ENCODE assay signal across 7 mouse cellular contexts in the genomic region with DNA sequence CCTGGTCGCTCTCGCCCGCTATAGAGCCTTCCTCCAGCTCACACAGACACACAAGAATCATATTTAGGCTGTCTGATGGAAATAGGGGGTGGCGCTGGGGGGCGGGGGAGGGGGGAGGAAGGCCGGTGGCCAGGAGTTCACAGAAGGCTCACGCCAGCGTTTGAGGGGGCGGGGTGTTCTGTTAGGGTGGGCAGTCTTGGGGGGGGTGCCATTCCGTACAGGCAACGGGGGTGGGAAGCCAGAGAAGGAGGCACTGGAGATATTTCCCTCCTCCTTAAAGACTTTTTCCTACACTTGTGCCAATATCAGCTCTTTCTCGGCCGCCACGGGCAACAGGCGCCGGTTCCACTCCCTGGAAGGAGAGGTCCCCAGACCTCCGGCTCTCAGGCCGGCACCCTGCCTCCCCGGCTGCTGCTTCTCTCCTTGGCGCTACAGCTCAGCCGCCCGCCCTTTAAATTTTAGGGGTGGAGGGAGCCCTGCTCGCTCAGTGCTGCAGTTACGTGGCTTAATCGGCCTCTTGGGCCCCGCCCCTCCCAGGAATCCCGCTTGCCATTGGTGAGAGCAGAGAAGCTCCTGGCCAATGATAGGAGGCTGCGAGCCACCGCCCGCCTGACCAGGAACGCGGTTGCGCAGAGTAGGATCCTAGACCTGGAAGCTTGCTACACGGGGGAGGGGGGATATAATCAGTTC. TPM values are rescaled to one million over a fixed set of nuclear protein-coding genes. Genes with fewer than 3 reads are reported as not detected.
A peak's percentile ranks its signal among the peaks of the same experiment; 100 is the strongest.
DNase-seq lines count a peak whose midpoint lies in the region; ATAC-seq lines count a peak whose summit lies in the region.

No protein-coding gene starts in this region.

- peak; percentile 98 for DNase-seq in adrenal gland, postnatal 14 days
- peak; percentile 98 for DNase-seq in embryonic facial prominence, embryonic 11.5 days (ENCODE audit: low spot score)
- DNase-seq in kidney, adult 11 months, result peak; percentile 98
- peak; percentile 96 for DNase-seq in limb, embryonic 11.5 days (ENCODE audit: low spot score)
- peak; percentile 97 for DNase-seq in midbrain, embryonic 14.5 days
- DNase-seq in spleen, adult 18-20 months, result peak; percentile 88 to 92

- peak overlapping the region; percentile 71 for H3K27ac ChIP-seq in embryonic facial prominence, embryonic 11.5 days (replicated peaks; ENCODE audit: low read depth, low read length)
- 0 out of 2 replicates have a peak overlapping the region, but pooled peaks have one; percentile 45 for H3K27ac ChIP-seq in limb, embryonic 11.5 days (replicated peaks; ENCODE audit: low read depth, low read length)
- peak overlapping the region; percentile 74 for H3K27ac ChIP-seq in midbrain, embryonic 14.5 days (replicated peaks; ENCODE audit: low read depth, low read length)

- no peaks in the 10 kb centered on the region for H3K27me3 ChIP-seq in embryonic facial prominence, embryonic 11.5 days (ENCODE audit: control insufficient read depth, insufficient read depth, low read length)
- 0 out of 2 replicates have a peak, but pooled peaks cover 3% of the 10 kb centered on the region for H3K27me3 ChIP-seq in limb, embryonic 11.5 days (ENCODE audit: control insufficient read depth, insufficient read depth, low read length)
- H3K27me3 ChIP-seq in midbrain, embryonic 14.5 days (ENCODE audit: control insufficient read depth, insufficient read depth, low read length), result peaks cover 4% of the 10 kb centered on the region; the same call in 1 of the 2 replicates

- peak overlapping the region; percentile 87 for H3K4me2 ChIP-seq in embryonic facial prominence, embryonic 11.5 days (ENCODE audit: low read depth, low read length)
- peak overlapping the region; percentile 88 for H3K4me2 ChIP-seq in limb, embryonic 11.5 days (ENCODE audit: low read depth, severe bottlenecking)
- peak overlapping the region; percentile 95 for H3K4me2 ChIP-seq in midbrain, embryonic 14.5 days (ENCODE audit: low read length)

- H3K9ac ChIP-seq in embryonic facial prominence, embryonic 11.5 days (replicated peaks; ENCODE audit: low read length), result peak overlapping the region; percentile 75
- peak overlapping the region; percentile 70 for H3K9ac ChIP-seq in limb, embryonic 11.5 days (ENCODE audit: low read length)
- peak overlapping the region; percentile 70 for H3K9ac ChIP-seq in midbrain, embryonic 14.5 days (replicated peaks; ENCODE audit: low read length)

- H3K9me3 ChIP-seq in embryonic facial prominence, embryonic 11.5 days (replicated peaks; ENCODE audit: control insufficient read depth, low read length), result no peaks in the 10 kb centered on the region
- H3K9me3 ChIP-seq in limb, embryonic 11.5 days (ENCODE audit: control insufficient read depth, low read length), result no peaks in the 10 kb centered on the region
- no peaks in the 10 kb centered on the region for H3K9me3 ChIP-seq in midbrain, embryonic 14.5 days (ENCODE audit: control insufficient read depth, low read length)

- ATAC-seq in embryonic facial prominence, embryonic 11.5 days (replicated peaks; ENCODE audit: insufficient number of reproducible peaks, low FRiP score, low TSS enrichment, low read depth), result peak; percentile 97
- peak; percentile 92 for ATAC-seq in granulocyte monocyte progenitor cell, adult 5-6 weeks (replicated peaks; ENCODE audit: poor library complexity, severe bottlenecking)
- peak; percentile 97 for ATAC-seq in limb, embryonic 11.5 days (ENCODE audit: insufficient number of reproducible peaks, low FRiP score, low TSS enrichment, low read depth)
- ATAC-seq in midbrain, embryonic 14.5 days (ENCODE audit: low FRiP score, low TSS enrichment), result peak; percentile 97

- WGBS in embryonic facial prominence, embryonic 11.5 days, result under 1% methylated on average over 33 of the region's 34 CpGs
- 0% methylated on average over 31 of the region's 34 CpGs for WGBS in limb, embryonic 11.5 days
- under 1% methylated on average over 34 of the region's 34 CpGs for WGBS in midbrain, embryonic 14.5 days

- H3K4me1 ChIP-seq in embryonic facial prominence, embryonic 11.5 days (ENCODE audit: control insufficient read depth, insufficient read depth, low read length), result peaks cover 4% of the 10 kb centered on the region; the same call in 1 of the 2 replicates
- peaks cover 12% of the 10 kb centered on the region for H3K4me1 ChIP-seq in limb, embryonic 11.5 days (ENCODE audit: control insufficient read depth, insufficient read depth, low read length)
- peaks cover 11% of the 10 kb centered on the region for H3K4me1 ChIP-seq in midbrain, embryonic 14.5 days (ENCODE audit: control insufficient read depth, insufficient read depth, low read length)

- peak overlapping the region; percentile 45 for H3K4me3 ChIP-seq in embryonic facial prominence, embryonic 11.5 days (ENCODE audit: low read depth, low read length)
- H3K4me3 ChIP-seq in limb, embryonic 11.5 days (ENCODE audit: low read depth, low read length), result peak overlapping the region; percentile 45
- H3K4me3 ChIP-seq in midbrain, embryonic 14.5 days (replicated peaks; ENCODE audit: low read depth, low read length), result peak overlapping the region; percentile 51

- H3K36me3 ChIP-seq in embryonic facial prominence, embryonic 11.5 days (replicated peaks; ENCODE audit: control insufficient read depth, insufficient read depth, low read depth, low read length), result no peaks in the 10 kb centered on the region
- no peaks in the 10 kb centered on the region for H3K36me3 ChIP-seq in limb, embryonic 11.5 days (ENCODE audit: control insufficient read depth, insufficient read depth, low read length)
- H3K36me3 ChIP-seq in midbrain, embryonic 14.5 days (ENCODE audit: control insufficient read depth, insufficient read depth, low read length), result no peaks in the 10 kb centered on the region

RNA-seq across cellular contexts. Expression of gene Creb3l1, which starts 16.2 kb away (rescaled TPM):
- total RNA-seq in adrenal gland, postnatal 14 days (2021), result 11.7 and 12.6 TPM in 2 replicates
- 1.2 and 1.5 TPM in 2 replicates for polyA plus RNA-seq in embryonic facial prominence, embryonic 11.5 days (2014; fragmentation: Nextera tagmentation; extraction: Ambion mirVana)
- 1.1 and 2.2 TPM in 2 replicates for total RNA-seq in granulocyte monocyte progenitor cell, adult 5-6 weeks (2014; fragmentation: Nextera tagmentation)
- total RNA-seq in granulocyte monocyte progenitor cell, adult 5-6 weeks (2017), result 0.69 TPM in 1 of 2 replicates, not detected in the other
- polyA plus RNA-seq in limb, embryonic 11.5 days (2014; fragmentation: Nextera tagmentation; extraction: Ambion mirVana), result 0.85 and 1.3 TPM in 2 replicates
- 0.69 and 2.0 TPM in 2 replicates for polyA plus RNA-seq in midbrain, embryonic 14.5 days (2014; fragmentation: Nextera tagmentation; extraction: Ambion mirVana)

RNA-seq across cellular contexts. Expression of gene Dgkz, which starts 32.4 kb away (rescaled TPM):
- 56.4 and 79.0 TPM in 2 replicates for total RNA-seq in adrenal gland, postnatal 14 days (2021)
- polyA plus RNA-seq in embryonic facial prominence, embryonic 11.5 days (2014; fragmentation: Nextera tagmentation; extraction: Ambion mirVana), result 28.6 and 30.1 TPM in 2 replicates
- total RNA-seq in granulocyte monocyte progenitor cell, adult 5-6 weeks (2014; fragmentation: Nextera tagmentation), result 115 and 135 TPM in 2 replicates
- total RNA-seq in granulocyte monocyte progenitor cell, adult 5-6 weeks (2017), result 75.7 and 89.4 TPM in 2 replicates
- 36.9 and 37.6 TPM in 2 replicates for polyA plus RNA-seq in limb, embryonic 11.5 days (2014; fragmentation: Nextera tagmentation; extraction: Ambion mirVana)
- 27.5 and 32.0 TPM in 2 replicates for polyA plus RNA-seq in midbrain, embryonic 14.5 days (2014; fragmentation: Nextera tagmentation; extraction: Ambion mirVana)

Comparison
In these comparisons a context has a peak if more than half of its experiments do, and no peak if none do; other contexts are left out.
1. Peak in every context shown above with its lines: DNase-seq, ATAC-seq, H3K4me3 ChIP-seq and H3K27ac ChIP-seq.